Mouse (Mus musculus): Measurements from ENCODE around the gene Micall2.
A peak's percentile ranks its signal among the peaks of the same experiment; 100 is the strongest.

The Micall2 gene

GRCm38 (mm10) chr5:139681832-139682630 lies 54.1 kb downstream of the Micall2 start:
- DNase-seq (ENCODE audit: inconsistent ontology term), result no peak

DNA sequence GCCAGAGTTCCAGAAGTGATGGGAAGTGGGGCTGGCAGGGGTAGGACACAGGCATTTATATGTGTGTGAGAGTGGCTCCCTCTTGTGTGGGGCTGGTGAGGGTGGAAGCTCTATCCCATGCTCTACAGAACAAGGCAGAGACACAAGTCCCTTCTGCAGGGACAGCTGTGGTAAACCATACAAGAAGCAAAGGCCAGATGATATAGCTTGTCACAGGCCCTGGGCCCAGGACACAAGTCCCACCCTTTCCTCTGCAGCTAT lies 60.5 kb downstream of the Micall2 start:
- no peak for DNase-seq (ENCODE audit: inconsistent ontology term)

DNA sequence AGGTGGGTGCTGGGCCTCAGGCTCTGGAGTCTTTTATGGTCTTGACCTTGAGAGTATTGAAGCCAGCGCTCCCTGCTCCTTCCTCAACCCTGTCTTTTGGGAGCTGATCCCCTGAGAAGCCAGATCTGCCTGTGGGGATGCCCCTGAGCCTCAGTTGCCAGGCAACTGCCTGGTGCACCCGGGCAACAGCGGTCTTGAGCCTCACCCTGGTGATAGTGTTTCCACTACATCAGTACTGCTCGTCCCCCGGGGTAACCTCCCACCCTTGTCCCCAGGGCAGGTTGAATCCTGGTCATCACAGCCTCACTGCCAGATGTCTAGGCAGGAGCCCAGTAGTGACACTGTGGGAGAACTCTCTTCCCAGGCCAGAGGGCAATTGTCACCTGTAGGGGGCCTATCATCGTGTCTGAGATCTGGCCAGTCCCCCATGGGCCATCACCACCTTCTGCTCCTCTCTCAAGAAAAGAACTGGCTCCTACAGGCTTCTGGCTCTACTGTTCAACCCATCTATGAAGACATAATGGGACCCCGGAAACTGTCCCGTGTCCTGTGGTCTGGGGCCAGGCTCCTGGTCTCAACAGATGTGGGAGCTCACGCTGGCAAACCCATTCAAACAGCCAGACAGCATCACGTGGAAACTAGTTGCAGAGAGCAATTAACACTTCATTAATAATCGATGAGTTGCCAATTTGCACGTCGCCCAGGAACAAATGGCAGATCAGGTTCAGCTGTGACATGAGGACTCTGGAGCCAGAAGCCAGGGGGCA lies 61.0 kb downstream of the Micall2 start:
- no peak for DNase-seq (ENCODE audit: inconsistent ontology term)

DNA sequence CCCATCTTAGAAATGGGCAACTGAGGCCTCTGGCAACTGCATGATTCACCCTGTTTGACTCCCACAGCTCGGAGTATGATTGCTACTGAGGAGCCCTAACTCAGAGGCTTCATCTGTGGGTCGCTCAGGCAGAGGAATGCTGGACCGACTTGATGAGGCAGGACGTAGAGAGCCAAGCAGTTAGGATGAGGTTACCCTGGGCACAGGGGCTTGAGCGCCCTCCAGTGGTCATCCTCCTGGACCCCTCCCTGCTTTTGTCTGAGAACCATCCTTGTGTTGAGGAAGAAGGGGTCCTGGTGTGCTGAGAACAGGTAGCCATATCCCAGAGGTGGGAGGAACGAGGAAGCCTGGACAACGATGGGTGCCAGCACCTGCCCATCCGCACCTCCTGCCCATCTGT lies 66.8 kb downstream of the Micall2 start:
- DNase-seq (ENCODE audit: inconsistent ontology term), result peak; percentile 43

- peak; percentile 71 for DNase-seq (ENCODE audit: inconsistent ontology term)
Observed at GRCm38 (mm10) chr5:139668494-139668893, 67.6 kb downstream of the Micall2 start.

- DNase-seq (ENCODE audit: inconsistent ontology term), result no peak
Observed at GRCm38 (mm10) chr5:139666496-139666895, 69.6 kb downstream of the Micall2 start.

DNA sequence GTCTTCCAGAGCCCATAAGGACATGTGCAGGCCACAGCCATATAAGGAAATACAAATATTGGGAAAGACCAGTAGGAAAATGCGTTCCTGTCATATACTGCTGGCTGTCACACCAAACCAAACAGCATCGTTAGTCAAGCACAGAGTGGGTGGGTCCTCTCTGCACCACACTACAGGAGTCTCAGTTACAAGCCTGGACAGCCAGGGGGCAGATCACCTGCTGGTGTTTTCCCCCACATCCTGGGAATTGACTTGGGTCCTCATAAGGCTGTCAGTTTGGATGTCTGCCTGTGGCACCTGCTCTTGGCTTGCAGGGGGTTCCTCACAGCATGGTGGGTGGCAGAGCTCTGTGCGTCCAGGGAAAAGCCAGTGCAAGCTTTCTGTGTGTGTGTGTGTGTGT lies 70.8 kb downstream of the Micall2 start:
- no peak for DNase-seq (ENCODE audit: inconsistent ontology term)

DNA sequence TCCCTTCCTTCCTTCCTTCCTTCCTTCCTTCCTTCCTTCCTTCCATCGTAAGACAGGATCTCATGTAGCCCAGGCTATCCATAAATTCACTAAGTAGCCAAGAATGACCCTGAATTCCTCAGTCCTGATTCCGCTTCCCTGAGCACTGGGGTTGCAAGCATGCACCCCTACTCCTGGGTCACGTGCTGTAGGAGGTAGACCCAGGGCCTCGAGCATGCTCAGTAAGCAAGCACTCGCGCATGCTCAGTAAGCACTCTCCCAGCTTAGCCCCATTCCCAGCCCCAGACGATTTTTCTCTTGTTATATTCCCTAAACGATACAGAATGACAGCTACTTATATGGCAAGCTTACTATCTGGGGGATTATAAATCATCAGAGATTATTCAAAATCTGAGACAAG lies 74.4 kb downstream of the Micall2 start:
- no peak for DNase-seq (ENCODE audit: inconsistent ontology term)

DNA sequence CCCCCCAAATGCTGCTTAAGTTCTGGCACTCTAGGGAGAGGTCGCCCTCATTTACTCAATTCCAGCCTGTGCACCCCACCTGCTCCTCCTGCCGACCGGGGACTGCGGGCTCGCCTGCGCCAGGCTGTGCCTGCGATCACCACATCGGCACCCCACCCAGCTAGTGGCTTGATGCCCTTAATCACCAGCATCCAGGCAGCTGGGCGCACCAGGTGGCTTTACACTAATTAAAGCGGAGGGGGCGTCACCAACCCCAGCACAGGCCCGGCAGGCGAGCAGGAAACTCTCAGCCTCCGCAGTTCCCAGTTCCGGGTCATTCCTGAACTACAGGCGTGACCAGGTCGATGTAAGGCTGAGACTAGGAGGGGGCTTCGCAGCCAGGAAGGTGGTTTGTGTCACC lies 76.8 kb downstream of the Micall2 start:
- DNase-seq (ENCODE audit: inconsistent ontology term), result no peak

DNA sequence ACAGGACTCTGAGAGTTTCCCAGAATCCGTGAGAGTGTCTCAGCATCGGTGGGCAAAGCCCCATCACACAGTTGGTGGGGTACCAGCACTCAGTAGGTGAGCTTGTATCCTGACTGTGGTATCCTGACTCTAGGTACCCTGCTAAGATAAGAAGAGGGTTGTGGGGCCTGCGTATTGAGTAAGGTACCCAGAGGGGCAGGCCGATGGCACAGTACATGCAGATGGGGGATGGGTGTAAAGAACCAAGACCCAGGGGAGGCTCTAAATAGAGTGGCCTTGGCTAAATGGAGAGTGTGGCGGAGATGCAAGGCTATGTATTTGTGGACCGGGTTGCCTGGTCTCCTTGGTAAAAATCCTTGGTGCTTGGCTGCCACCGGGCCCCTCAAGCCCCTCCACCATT lies 77.3 kb downstream of the Micall2 start:
- no peak for DNase-seq (ENCODE audit: inconsistent ontology term)

GRCm38 (mm10) chr5:139657959-139658602 lies 78.1 kb downstream of the Micall2 start:
- DNase-seq (ENCODE audit: inconsistent ontology term), result no peak
